Mouse (Mus musculus) megakaryocyte, embryonic 14.5 days (primary cell): ENCODE results near the gene Asl.

ENCODE experiments used
- FLI1 ChIP-seq: IDR thresholded peaks from 2 replicates; pipeline ENCODE4 v1.6.1; 2012; ENCODE audit warnings: low read length, inconsistent platforms, mixed read lengths
- GATA1 ChIP-seq: IDR thresholded peaks from 3 replicates; pipeline ENCODE4 v1.6.1; 2012; ENCODE audit warnings: mixed read lengths, low read length, inconsistent platforms, borderline replicate concordance

DNA sequence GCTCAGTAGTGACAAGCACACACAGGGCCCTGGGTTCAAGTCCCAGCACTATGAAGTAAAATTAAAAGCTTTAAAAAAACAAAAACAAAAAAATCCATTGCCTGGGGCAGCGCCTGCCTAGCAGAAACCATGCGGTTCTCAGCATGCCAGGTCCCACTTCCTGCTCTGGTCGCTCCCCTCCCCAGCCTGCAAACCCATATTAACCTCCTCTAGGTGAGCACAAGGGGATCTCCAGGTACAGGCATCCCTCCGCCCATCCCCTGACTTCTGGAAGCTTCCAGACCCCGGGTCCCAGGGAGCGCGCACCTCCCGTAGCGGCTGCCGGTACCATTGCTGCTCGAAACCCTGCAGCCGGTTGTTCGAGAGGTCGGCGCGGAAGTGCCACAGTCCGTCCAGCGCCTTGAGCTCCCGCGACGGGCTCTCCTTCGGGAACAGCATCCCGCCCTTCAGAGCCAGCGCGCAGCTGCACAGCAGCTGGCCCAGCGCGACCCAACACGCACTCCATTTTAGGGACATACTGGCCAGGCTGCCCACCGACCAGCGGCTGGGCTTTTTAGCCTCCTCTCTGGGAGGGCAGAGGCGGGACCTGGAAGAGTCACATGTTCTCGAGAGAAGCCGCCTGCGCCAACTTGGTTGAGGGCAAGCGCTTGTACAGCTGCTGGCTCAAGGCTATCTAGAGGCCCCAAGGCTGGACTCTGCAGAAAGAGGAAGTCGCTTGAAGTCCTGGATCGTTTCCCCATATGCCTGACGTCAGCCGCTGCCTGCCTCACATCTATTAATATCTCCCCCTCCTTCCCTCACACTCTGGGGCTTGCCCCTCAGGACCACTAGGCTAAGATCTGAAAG, 26.5 kb downstream of the Asl start, which contains the start of gene Gusb:
- TF ChIP-seq GATA1 (no peak), FLI1 (no peak)
